Mouse (Mus musculus): ENCODE measurements around the gene Nufip2.
"Not testable (repeated sequence)": the region's sequence is repeated elsewhere in the genome, so short reads cannot be mapped to it uniquely, and the experiment has no call there.

DNA sequence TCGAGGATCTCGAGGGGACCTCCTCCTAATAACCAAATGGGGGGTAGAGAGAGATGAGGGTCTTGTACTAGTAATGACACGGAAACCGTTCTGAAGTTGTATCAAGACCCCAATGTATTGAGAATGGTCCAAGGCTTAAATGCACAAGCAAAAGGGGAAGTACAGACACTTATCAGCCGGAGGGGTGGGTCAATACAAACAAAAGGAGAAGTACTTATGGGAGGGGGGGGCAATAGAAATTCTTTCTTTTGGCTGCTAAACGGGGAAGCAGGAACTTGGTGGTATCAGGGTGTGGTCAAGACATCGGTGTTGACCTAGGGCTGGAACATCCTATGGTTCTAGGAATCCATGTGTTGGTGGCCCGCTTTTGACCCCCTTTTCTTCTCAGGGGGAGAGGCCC, 19.2 kb upstream of the Nufip2 start:
- not testable (repeated sequence) for TF ChIP-seq EP300, CTCF (IDR thresholded peaks at IDR 0.05)
